Mouse (Mus musculus) G1E (cell line): ENCODE data around the gene Eed.

Experiments used
- CTCF ChIP-seq: IDR thresholded peaks from 2 replicates; pipeline ENCODE4 v1.5.1; 2012; ENCODE audit warnings: low read depth, low read length, inconsistent platforms, mixed read lengths
- POLR2AphosphoS5 ChIP-seq: IDR thresholded peaks from 2 replicates; pipeline ENCODE4 v1.6.1; 2012; ENCODE audit warnings: low read depth, low read length, inconsistent platforms; ENCODE audit not compliant: insufficient replicate concordance

GRCm38 (mm10) chr7:89909711-89910110, 71.1 kb downstream of the Eed start:
- TF ChIP-seq CTCF = no peak
- no peak for TF ChIP-seq POLR2AphosphoS5
